Mouse (Mus musculus) forebrain, embryonic 11.5 days (tissue): Measurements from ENCODE around the gene Plin2. TPM values are rescaled to one million over a fixed set of nuclear protein-coding genes. Genes with fewer than 3 reads are reported as not detected.

Experiments
- ATAC-seq: fragments of 200-750 bp; cut with Nextera tagmentation; replicated peaks from 2 replicates; pipeline ENCODE4 v1.8.0; 2017; ENCODE audit warnings: moderate TSS enrichment; ENCODE audit not compliant: low FRiP score
- DNase-seq: peaks from one replicate; pipeline ENCODE4 v3.0.0-alpha.2; 2017; ENCODE audit warnings: low spot score
- H3K27ac ChIP-seq: fragments of 300-500 bp; sonication (generic); 2 replicates; pipeline ENCODE4 v1.5.1; 2014; ENCODE audit warnings: low read depth, low read length
- H3K27me3 ChIP-seq: fragments of 300-500 bp; sonication (generic); 2 replicates; pipeline ENCODE4 v1.6.1; 2014; ENCODE audit warnings: mild to moderate bottlenecking, low read length, mixed read lengths; ENCODE audit not compliant: control insufficient read depth, insufficient read depth
- H3K36me3 ChIP-seq: fragments of 300-500 bp; sonication (generic); 2 replicates; pipeline ENCODE4 v1.6.1; 2014; ENCODE audit warnings: mild to moderate bottlenecking, low read length, moderate library complexity, mixed read lengths; ENCODE audit not compliant: control insufficient read depth, insufficient read depth
- H3K4me1 ChIP-seq: fragments of 300-500 bp; sonication (generic); replicated peaks from 2 replicates; pipeline ENCODE4 v1.6.1; 2014; ENCODE audit warnings: low read length, mixed read lengths; ENCODE audit not compliant: control insufficient read depth, insufficient read depth
- H3K4me2 ChIP-seq: fragments of 300-500 bp; sonication (generic); 2 replicates; pipeline ENCODE4 v1.6.1; 2014; ENCODE audit warnings: low read depth, mild to moderate bottlenecking, low read length, moderate library complexity, mixed read lengths; ENCODE audit not compliant: severe bottlenecking
- H3K4me3 ChIP-seq: fragments of 300-500 bp; sonication (generic); 2 replicates; pipeline ENCODE4 v1.5.1; 2014; ENCODE audit warnings: low read depth, low read length
- H3K9ac ChIP-seq: fragments of 300-500 bp; sonication (generic); 2 replicates; pipeline ENCODE4 v1.6.1; 2014; ENCODE audit warnings: low read length
- H3K9me3 ChIP-seq: fragments of 300-500 bp; sonication (generic); 2 replicates; pipeline ENCODE4 v1.6.1; 2016; ENCODE audit warnings: low read length, mixed read lengths; ENCODE audit not compliant: control insufficient read depth
- WGBS: fragments of 180-500 bp; shearing (Covaris S2); extraction: QIAGEN DNeasy Blood & Tissue Kit; methylation state at CpG from one replicate; pipeline ENCODE4 v1.1.7; 2014; 5-methylcytosine and 5-hydroxymethylcytosine counted together
- polyA plus RNA-seq: library from polyadenylated mRNA; unstranded; fragments of >200 nt; fragmentation: Nextera tagmentation; extraction: Ambion mirVana; gene quantifications from 2 replicates; pipeline ENCODE4 v1.2.1, GENCODE M21; 2014

Gene Plin2
- polyA plus RNA-seq, 1 experiment from 2014 or later: 60.5 TPM

- H3K36me3 ChIP-seq: no peaks in the 10 kb centered on the region
- H3K4me3 ChIP-seq: no peak overlapping the region
- no peaks in the 10 kb centered on the region for H3K4me1 ChIP-seq
- H3K27me3 ChIP-seq: no peaks in the 10 kb centered on the region
- no peak overlapping the region for H3K9ac ChIP-seq
- WGBS: 77% methylated on average over 3 of the region's 3 CpGs
- H3K9me3 ChIP-seq: no peaks in the 10 kb centered on the region
- no peak overlapping the region for H3K4me2 ChIP-seq
- ATAC-seq: no peak
- no peak overlapping the region for H3K27ac ChIP-seq
- DNase-seq: no peak
These were observed 16.7 kb upstream of the Plin2 start for GRCm38 (mm10) chr4:86686564-86686963.

- H3K36me3 ChIP-seq: no peaks in the 10 kb centered on the region
- H3K9me3 ChIP-seq: no peaks in the 10 kb centered on the region
- WGBS: 86% methylated on average over 2 of the region's 2 CpGs
- no peak overlapping the region for H3K27ac ChIP-seq
- no peaks in the 10 kb centered on the region for H3K27me3 ChIP-seq
- H3K4me3 ChIP-seq: no peak overlapping the region
- no peak for DNase-seq
- no peaks in the 10 kb centered on the region for H3K4me1 ChIP-seq
- no peak for ATAC-seq
- H3K4me2 ChIP-seq: no peak overlapping the region
- H3K9ac ChIP-seq: no peak overlapping the region
These were observed 16.1 kb upstream of the Plin2 start for GRCm38 (mm10) chr4:86686009-86686366.

GRCm38 (mm10) chr4:86685231-86686008 lies 15.6 kb upstream of the Plin2 start:
- DNase-seq (no peak), ATAC-seq (no peak)
- Histone ChIP-seq H3K9me3 (no peaks in the 10 kb centered on the region), H3K27ac (no peak overlapping the region), H3K27me3 (no peaks in the 10 kb centered on the region), H3K36me3 (no peaks in the 10 kb centered on the region), H3K4me1 (no peaks in the 10 kb centered on the region), H3K4me2 (no peak overlapping the region), H3K9ac (no peak overlapping the region), H3K4me3 (no peak overlapping the region)
- WGBS: 77% methylated on average over 11 of the region's 11 CpGs

GRCm38 (mm10) chr4:86684806-86685205 lies 14.9 kb upstream of the Plin2 start:
- no peaks in the 10 kb centered on the region for H3K36me3 ChIP-seq
- H3K9ac ChIP-seq: no peak overlapping the region
- H3K4me1 ChIP-seq: no peaks in the 10 kb centered on the region
- DNase-seq: no peak
- H3K27me3 ChIP-seq: no peaks in the 10 kb centered on the region
- WGBS: 92% methylated on average over 6 of the region's 6 CpGs
- no peaks in the 10 kb centered on the region for H3K9me3 ChIP-seq
- no peak overlapping the region for H3K27ac ChIP-seq
- no peak overlapping the region for H3K4me2 ChIP-seq
- no peak for ATAC-seq
- no peak overlapping the region for H3K4me3 ChIP-seq

- ATAC-seq: no peak
- Histone ChIP-seq H3K4me3 (no peak overlapping the region), H3K27me3 (no peaks in the 10 kb centered on the region), H3K4me2 (no peak overlapping the region), H3K9me3 (no peaks in the 10 kb centered on the region), H3K4me1 (no peaks in the 10 kb centered on the region), H3K36me3 (no peaks in the 10 kb centered on the region), H3K27ac (no peak overlapping the region), H3K9ac (no peak overlapping the region)
- 87% methylated on average over 5 of the region's 5 CpGs for WGBS
- no peak for DNase-seq
These were observed 13.9 kb upstream of the Plin2 start for GRCm38 (mm10) chr4:86683746-86684145.

- Histone ChIP-seq H3K9ac (no peak overlapping the region), H3K9me3 (no peaks in the 10 kb centered on the region), H3K27me3 (no peaks in the 10 kb centered on the region), H3K27ac (no peak overlapping the region), H3K4me3 (no peak overlapping the region), H3K4me1 (no peaks in the 10 kb centered on the region), H3K4me2 (no peak overlapping the region), H3K36me3 (no peaks in the 10 kb centered on the region)
- ATAC-seq (no peak), DNase-seq (no peak)
- 92% methylated on average over 5 of the region's 5 CpGs for WGBS
These were observed 13.4 kb upstream of the Plin2 start for GRCm38 (mm10) chr4:86683280-86683679.

GRCm38 (mm10) chr4:86681846-86682245 lies 12.0 kb upstream of the Plin2 start:
- no peak overlapping the region for H3K27ac ChIP-seq
- no peaks in the 10 kb centered on the region for H3K4me1 ChIP-seq
- ATAC-seq: no peak

GRCm38 (mm10) chr4:86681421-86681820 lies 11.6 kb upstream of the Plin2 start:
- Histone ChIP-seq H3K9ac (no peak overlapping the region), H3K4me1 (no peaks in the 10 kb centered on the region), H3K36me3 (no peaks in the 10 kb centered on the region), H3K4me3 (no peak overlapping the region), H3K9me3 (no peaks in the 10 kb centered on the region), H3K4me2 (no peak overlapping the region), H3K27me3 (no peaks in the 10 kb centered on the region), H3K27ac (no peak overlapping the region)
- 21% methylated on average over 3 of the region's 3 CpGs for WGBS
- no peak for ATAC-seq
- DNase-seq: no peak

More at GRCm38 (mm10) chr4:86681846-86682245, 12.0 kb upstream of the Plin2 start:
- no peak overlapping the region for H3K9ac ChIP-seq
- no peak overlapping the region for H3K4me3 ChIP-seq
- H3K27me3 ChIP-seq: no peaks in the 10 kb centered on the region
- peak; percentile 30 for DNase-seq
- 84% methylated on average over 2 of the region's 2 CpGs for WGBS
- no peak overlapping the region for H3K4me2 ChIP-seq
- no peaks in the 10 kb centered on the region for H3K36me3 ChIP-seq
- H3K9me3 ChIP-seq: no peaks in the 10 kb centered on the region

GRCm38 (mm10) chr4:86679686-86680085 lies 9.8 kb upstream of the Plin2 start:
- Histone ChIP-seq H3K27me3 (no peaks in the 10 kb centered on the region), H3K4me2 (no peak overlapping the region), H3K9ac (no peak overlapping the region), H3K9me3 (no peaks in the 10 kb centered on the region), H3K4me1 (no peaks in the 10 kb centered on the region), H3K4me3 (no peak overlapping the region), H3K36me3 (no peaks in the 10 kb centered on the region), H3K27ac (no peak overlapping the region)
- no peak for ATAC-seq
- DNase-seq: no peak
- 80% methylated on average over 2 of the region's 2 CpGs for whole genome bisulfite sequencing
